Mouse (Mus musculus): ENCODE results near the gene Ankk1.

GRCm38 (mm10) chr9:49456136-49456535 is 29.3 kb upstream of the Ankk1 start:
- TF ChIP-seq POLR2A (IDR thresholded peaks at IDR 0.05; ENCODE audit: low read depth, low read length) (no peak), CTCF (IDR thresholded peaks at IDR 0.05; ENCODE audit: extremely low read depth, insufficient read length, insufficient replicate concordance, low read depth, low read length) (no peak)
